Mouse (Mus musculus) ovary, adult 10 weeks (tissue): ENCODE data around the gene Mgat1. TPM values are rescaled to one million over a fixed set of nuclear protein-coding genes. Genes with fewer than 3 reads are reported as not detected.

Experiments
- polyA plus RNA-seq: library from polyadenylated mRNA; stranded (reverse); fragments of 350-450 nt; fragmentation: Illumina TruSeq; extraction: RNeasy Lipid Tissue Mini Kit (QIAGEN cat#74804); gene quantifications from one replicate; pipeline ENCODE4 v1.2.3, GENCODE M21; 2014

Gene Mgat1
- 16.9 TPM for polyA plus RNA-seq

GRCm38 (mm10) chr11:49243727-49244594 is at the start of gene Mgat1:
Gene Mgat1, plus strand, starts transcription at chr11:49244191.

GRCm38 (mm10) chr11:49203129-49203768 is 40.7 kb upstream of the Mgat1 start, which contains the start of gene Zfp62:
Gene Zfp62, plus strand, starts transcription at chr11:49203292.

GRCm38 (mm10) chr11:49278222-49278621 is 34.2 kb downstream of the Mgat1 start, which contains the start of gene Olfr1393:
Gene Olfr1393, plus strand, starts transcription at chr11:49278304.

GRCm38 (mm10) chr11:49284982-49285381 is 41.0 kb downstream of the Mgat1 start, which contains the start of gene Olfr1392:
Gene Olfr1392, plus strand, starts transcription at chr11:49285282.

GRCm38 (mm10) chr11:49304441-49304840 is 60.5 kb downstream of the Mgat1 start, which contains the start of gene Olfr10:
Gene Olfr10, plus strand, starts transcription at chr11:49304741.

Other genes starting within 250 kb of the Mgat1 start
- gene 9930111J21Rik2, start 192.9 kb upstream of the Mgat1 start, polyA plus RNA-seq = 14.9 TPM
- gene Tgtp2, start 180.0 kb upstream of the Mgat1 start, polyA plus RNA-seq = 21.7 TPM
- gene Ifi47, start 167.6 kb upstream of the Mgat1 start, polyA plus RNA-seq = 19.0 TPM
- gene Olfr1396, start 129.3 kb upstream of the Mgat1 start, polyA plus RNA-seq = 0.20 TPM
- gene Olfr1395, start 101.9 kb upstream of the Mgat1 start, polyA plus RNA-seq = not detected
- not detected for gene Olfr1394, start 89.8 kb upstream of the Mgat1 start, polyA plus RNA-seq
- 5.2 TPM for gene Btnl9, start 57.0 kb upstream of the Mgat1 start, polyA plus RNA-seq
- 234 TPM for gene Zfp62, start 40.9 kb upstream of the Mgat1 start, polyA plus RNA-seq
- gene Olfr1393, start 34.1 kb downstream of the Mgat1 start, polyA plus RNA-seq = not detected
- gene Olfr1392, start 41.1 kb downstream of the Mgat1 start, polyA plus RNA-seq = not detected
- not detected for gene Olfr10, start 60.5 kb downstream of the Mgat1 start, polyA plus RNA-seq
- not detected for gene Olfr1391, start 78.6 kb downstream of the Mgat1 start, polyA plus RNA-seq
- gene Olfr1390, start 91.0 kb downstream of the Mgat1 start, polyA plus RNA-seq = not detected
- not detected for gene Olfr1389, start 178.9 kb downstream of the Mgat1 start, polyA plus RNA-seq
- gene Olfr1388, start 192.4 kb downstream of the Mgat1 start, polyA plus RNA-seq = not detected
- gene Olfr1387, start 211.2 kb downstream of the Mgat1 start, polyA plus RNA-seq = not detected
- not detected for gene Olfr1386, start 220.9 kb downstream of the Mgat1 start, polyA plus RNA-seq
- not detected for gene Olfr1385, start 244.9 kb downstream of the Mgat1 start, polyA plus RNA-seq